In genomic region chr9:46909412-46910013, GRCm38 (mm10) we compare ENCODE assay signal across 12 mouse cellular contexts.
DNase-seq lines count a peak whose midpoint lies in the region; ATAC-seq and TF ChIP-seq lines count a peak whose summit lies in the region.
"Had no signal": no experiment of that assay in that cellular context is flagged by ENCODE, and none has a peak within 500 bp of the region (broad histone marks: within the 10 kb centered on the region; RNA-seq: fewer than 3 reads in every experiment).

No protein-coding gene starts in this region.

- WGBS in hindbrain, embryonic 14.5 days = 46% methylated on average over 6 of the region's 6 CpGs
- 51% methylated on average over 6 of the region's 6 CpGs for WGBS in hindbrain, embryonic 11.5 days

- no peaks in the 10 kb centered on the region for H3K4me1 ChIP-seq in hindbrain, embryonic 14.5 days (replicated peaks; ENCODE audit: control insufficient read depth, insufficient read depth, low read length)
- no peaks in the 10 kb centered on the region for H3K4me1 ChIP-seq in hindbrain, embryonic 11.5 days (replicated peaks; ENCODE audit: control insufficient read depth, insufficient read depth, low read length)

- TF ChIP-seq CTCF in left cerebral cortex, adult 2 months (IDR thresholded peaks at IDR 0.05) = no peak

- H3K36me3 ChIP-seq in hindbrain, embryonic 14.5 days (replicated peaks; ENCODE audit: control insufficient read depth, insufficient read depth) = no peaks in the 10 kb centered on the region
- H3K36me3 ChIP-seq in hindbrain, embryonic 11.5 days (ENCODE audit: control insufficient read depth, insufficient read depth, low read length) = no peaks in the 10 kb centered on the region
- H3K36me3 ChIP-seq: heart, embryonic 10.5 days had no signal

- H3K27ac ChIP-seq in hindbrain, embryonic 14.5 days = no peak overlapping the region
- H3K27ac ChIP-seq in hindbrain, embryonic 11.5 days (ENCODE audit: low read depth, low read length) = no peak overlapping the region
- peak overlapping the region; percentile 71; the same call in 1 of the 2 replicates for H3K27ac ChIP-seq in left cerebral cortex, adult 2 months
- H3K27ac ChIP-seq: heart, embryonic 10.5 days had no signal

- no peak overlapping the region for H3K4me2 ChIP-seq in hindbrain, embryonic 14.5 days (replicated peaks)
- H3K4me2 ChIP-seq in hindbrain, embryonic 11.5 days (replicated peaks; ENCODE audit: low read depth, low read length) = no peak overlapping the region

- intact Hi-C loops in left cerebral cortex, adult 2 months (cut with DNase I) = loop anchor here (1.0 to 5.0 kb wide), 3 partner anchors 10 to 172 kb away; no protein-coding TSS in a partner anchor

- H3K27me3 ChIP-seq in hindbrain, embryonic 14.5 days (ENCODE audit: control insufficient read depth, insufficient read depth, low read length) = no peaks in the 10 kb centered on the region
- H3K27me3 ChIP-seq in hindbrain, embryonic 11.5 days (ENCODE audit: control insufficient read depth, insufficient read depth, low read length) = no peaks in the 10 kb centered on the region

- H3K4me3 ChIP-seq in hindbrain, embryonic 14.5 days (replicated peaks; ENCODE audit: low read length) = no peak overlapping the region
- no peak overlapping the region for H3K4me3 ChIP-seq in hindbrain, embryonic 11.5 days (ENCODE audit: low read depth, low read length)
- H3K4me3 ChIP-seq in left cerebral cortex, adult 2 months = no peak overlapping the region
- H3K4me3 ChIP-seq: heart, embryonic 10.5 days had no signal

- no peak for ATAC-seq in hindbrain, embryonic 14.5 days (ENCODE audit: low FRiP score)
- ATAC-seq in hindbrain, embryonic 11.5 days (ENCODE audit: low FRiP score) = no peak
- ATAC-seq: liver, postnatal 0 days; midbrain, embryonic 16.5 days had no signal

- no peaks in the 10 kb centered on the region for H3K9me3 ChIP-seq in hindbrain, embryonic 14.5 days (ENCODE audit: control insufficient read depth, low read length)
- H3K9me3 ChIP-seq in hindbrain, embryonic 11.5 days (ENCODE audit: control insufficient read depth, low read length) = no peaks in the 10 kb centered on the region
- H3K9me3 ChIP-seq: heart, embryonic 10.5 days had no signal

- no peak overlapping the region for H3K9ac ChIP-seq in hindbrain, embryonic 14.5 days
- no peak overlapping the region for H3K9ac ChIP-seq in hindbrain, embryonic 11.5 days (ENCODE audit: low read depth, low read length)
- H3K9ac ChIP-seq: liver, postnatal 0 days had no signal

- peak; percentile 47 for DNase-seq in adrenal gland, postnatal 14 days
- no peak for DNase-seq in adrenal gland, adult 2 months
- DNase-seq in hindbrain, embryonic 14.5 days (ENCODE audit: low spot score) = peak; percentile 46
- DNase-seq in hindbrain, embryonic 11.5 days (ENCODE audit: low spot score) = no peak
- peak; percentile 14 to 41 for DNase-seq in adrenal gland, postnatal 36 days
- DNase-seq in left cerebral cortex, adult 2 months (ENCODE audit: extremely low spot score in 1 of 2, low spot score in 2 of 2) = peak in 1 of 2 experiments; percentile 52
- DNase-seq in neural tube, embryonic 10.5 days (ENCODE audit: extremely low spot score, low spot score) = no peak
- DNase-seq in kidney, adult 18-20 months = no peak
- DNase-seq: kidney, adult 11 months; liver, postnatal 0 days had no signal

Comparison
In these comparisons a context has a peak if more than half of its experiments do, and no peak if none do; other contexts are left out.
1. DNase-seq: peak in adrenal gland, postnatal 14 days (single experiment), hindbrain, embryonic 14.5 days (single experiment) and adrenal gland, postnatal 36 days (2 of 2); none in adrenal gland, adult 2 months (single experiment), hindbrain, embryonic 11.5 days (single experiment), neural tube, embryonic 10.5 days (single experiment) and kidney, adult 18-20 months (single experiment).